Mouse (Mus musculus) forebrain, embryonic 16.5 days (tissue): ENCODE results near the gene Sorbs1. TPM values are rescaled to one million over a fixed set of nuclear protein-coding genes. Genes with fewer than 3 reads are reported as not detected.

ENCODE experiments used
- ATAC-seq: fragments of 200-750 bp; cut with Nextera tagmentation; 2 replicates; pipeline ENCODE4 v1.8.0; 2017; ENCODE audit warnings: mild to moderate bottlenecking, moderate library complexity
- H3K27ac ChIP-seq: fragments of 300-500 bp; sonication (generic); 2 replicates; pipeline ENCODE4 v1.5.1; 2014; ENCODE audit warnings: low read length, control low read depth
- H3K27me3 ChIP-seq: fragments of 300-500 bp; sonication (generic); replicated peaks from 2 replicates; pipeline ENCODE4 v1.6.1; 2014; ENCODE audit warnings: low read length; ENCODE audit not compliant: control insufficient read depth, insufficient read depth
- H3K36me3 ChIP-seq: fragments of 300-500 bp; sonication (generic); 2 replicates; pipeline ENCODE4 v1.6.1; 2014; ENCODE audit not compliant: control insufficient read depth, insufficient read depth
- H3K4me1 ChIP-seq: fragments of 300-500 bp; sonication (generic); replicated peaks from 2 replicates; pipeline ENCODE4 v1.6.1; 2014; ENCODE audit warnings: low read length; ENCODE audit not compliant: control insufficient read depth, insufficient read depth
- H3K4me2 ChIP-seq: fragments of 300-500 bp; sonication (generic); 2 replicates; pipeline ENCODE4 v1.6.1; 2014; ENCODE audit warnings: mild to moderate bottlenecking, low read length, control low read depth
- H3K4me3 ChIP-seq: fragments of 300-500 bp; sonication (generic); replicated peaks from 2 replicates; pipeline ENCODE4 v1.5.1; 2014; ENCODE audit warnings: mild to moderate bottlenecking, low read length, control low read depth
- H3K9ac ChIP-seq: fragments of 300-500 bp; sonication (generic); replicated peaks from 2 replicates; pipeline ENCODE4 v1.6.1; 2014; ENCODE audit warnings: low read depth, low read length, control low read depth
- H3K9me3 ChIP-seq: fragments of 300-500 bp; sonication (generic); 2 replicates; pipeline ENCODE4 v1.6.1; 2016; ENCODE audit warnings: low read length; ENCODE audit not compliant: control insufficient read depth
- WGBS: fragments of 180-500 bp; shearing (Covaris S2); extraction: QIAGEN DNeasy Blood & Tissue Kit; methylation state at CpG from one replicate; pipeline ENCODE4 v1.1.7; 2014; 5-methylcytosine and 5-hydroxymethylcytosine counted together
- polyA plus RNA-seq: library from polyadenylated mRNA; unstranded; fragments of >200 nt; fragmentation: Nextera tagmentation; extraction: Ambion mirVana; gene quantifications from 2 replicates; pipeline ENCODE4 v1.2.1, GENCODE M21; 2015

Gene Sorbs1
- polyA plus RNA-seq, 1 experiment from 2014 or later = 128 TPM

DNA sequence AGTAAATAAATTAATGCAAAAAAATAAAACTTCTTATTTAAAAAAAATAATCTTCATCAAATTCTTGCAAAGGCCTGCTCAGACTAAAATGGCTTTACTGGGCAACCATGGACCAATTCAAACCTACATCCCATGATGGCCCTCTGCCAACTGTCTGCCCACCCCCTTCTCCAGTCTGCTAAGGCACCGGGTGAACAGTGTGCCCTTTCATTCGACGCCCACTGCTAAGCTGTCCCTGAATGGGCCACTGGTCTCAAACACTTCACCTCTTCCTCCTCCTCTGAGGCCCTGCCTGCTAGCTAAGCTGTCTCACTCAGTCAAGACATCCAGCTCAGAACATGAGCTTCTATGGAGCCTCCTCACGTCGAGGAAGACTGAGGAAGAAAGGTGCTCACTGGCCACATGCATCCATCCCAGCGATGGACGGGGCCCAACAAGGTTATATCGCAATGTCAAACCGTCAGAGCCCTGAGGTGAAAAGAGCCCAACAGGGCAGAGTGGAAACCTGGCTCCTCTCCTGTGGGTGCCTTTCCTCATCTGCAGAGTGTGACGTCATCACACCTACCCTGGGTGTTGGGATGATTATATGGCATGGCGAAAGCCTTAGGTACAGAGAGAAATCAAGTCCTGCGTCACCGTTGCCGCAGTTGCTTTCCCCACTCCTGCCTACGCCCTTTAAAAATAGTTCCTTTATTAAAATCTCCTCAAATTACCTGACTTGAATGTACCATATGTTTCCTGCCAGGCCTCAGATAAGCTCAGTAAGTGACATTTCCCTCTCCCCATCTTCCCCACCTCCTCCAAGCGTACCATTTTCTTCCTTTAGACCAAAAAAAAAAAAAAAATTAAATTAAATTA is 87.2 kb downstream of the Sorbs1 start:
- no peaks in the 10 kb centered on the region for H3K9me3 ChIP-seq
- no peak overlapping the region for H3K9ac ChIP-seq
- ATAC-seq = peak; percentile 79
- no peaks in the 10 kb centered on the region for H3K27me3 ChIP-seq
- no peak overlapping the region for H3K4me3 ChIP-seq
- H3K36me3 ChIP-seq = no peaks in the 10 kb centered on the region
- H3K27ac ChIP-seq = no peak overlapping the region
- WGBS = 69% methylated on average over 16 of the region's 16 CpGs
- H3K4me1 ChIP-seq = no peaks in the 10 kb centered on the region
- no peak overlapping the region for H3K4me2 ChIP-seq

- 64% methylated on average over 5 of the region's 5 CpGs for WGBS
- H3K9me3 ChIP-seq = no peaks in the 10 kb centered on the region
- ATAC-seq = no peak
- no peaks in the 10 kb centered on the region for H3K36me3 ChIP-seq
- H3K4me1 ChIP-seq = peaks cover 7% of the 10 kb centered on the region
- H3K4me2 ChIP-seq = no peak overlapping the region
- no peak overlapping the region for H3K9ac ChIP-seq
- no peak overlapping the region for H3K4me3 ChIP-seq
- H3K27me3 ChIP-seq = no peaks in the 10 kb centered on the region
- no peak overlapping the region for H3K27ac ChIP-seq
These were observed 88.3 kb downstream of the Sorbs1 start for GRCm38 (mm10) chr19:40425326-40425725.

DNA sequence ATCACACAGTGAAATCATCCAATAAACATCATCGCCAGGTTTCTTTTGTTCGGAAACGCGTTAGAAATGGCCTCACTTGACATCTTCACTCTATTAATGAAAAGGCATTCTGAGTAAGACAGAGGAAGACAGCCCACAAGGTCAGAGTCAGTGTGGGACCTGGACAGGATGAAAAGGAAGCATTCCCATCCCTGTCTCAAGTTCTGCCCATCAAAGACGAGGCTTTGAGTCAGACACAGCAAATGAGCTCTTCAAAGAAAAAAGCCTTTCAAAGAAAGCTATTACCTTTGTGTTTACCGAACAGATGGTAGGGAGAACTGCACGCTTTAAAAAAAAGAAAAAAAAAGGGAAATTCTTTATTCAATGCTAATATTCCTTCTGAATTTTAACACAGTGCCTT is 92.5 kb downstream of the Sorbs1 start:
- no peak overlapping the region for H3K9ac ChIP-seq
- H3K9me3 ChIP-seq = no peaks in the 10 kb centered on the region
- H3K4me2 ChIP-seq = no peak overlapping the region
- peaks cover 7% of the 10 kb centered on the region for H3K4me1 ChIP-seq
- ATAC-seq = peak; percentile 32
- H3K4me3 ChIP-seq = no peak overlapping the region
- H3K27me3 ChIP-seq = no peaks in the 10 kb centered on the region
- H3K27ac ChIP-seq = peak overlapping the region; percentile 83
- H3K36me3 ChIP-seq = no peaks in the 10 kb centered on the region
- 34% methylated on average over 7 of the region's 7 CpGs for WGBS

DNA sequence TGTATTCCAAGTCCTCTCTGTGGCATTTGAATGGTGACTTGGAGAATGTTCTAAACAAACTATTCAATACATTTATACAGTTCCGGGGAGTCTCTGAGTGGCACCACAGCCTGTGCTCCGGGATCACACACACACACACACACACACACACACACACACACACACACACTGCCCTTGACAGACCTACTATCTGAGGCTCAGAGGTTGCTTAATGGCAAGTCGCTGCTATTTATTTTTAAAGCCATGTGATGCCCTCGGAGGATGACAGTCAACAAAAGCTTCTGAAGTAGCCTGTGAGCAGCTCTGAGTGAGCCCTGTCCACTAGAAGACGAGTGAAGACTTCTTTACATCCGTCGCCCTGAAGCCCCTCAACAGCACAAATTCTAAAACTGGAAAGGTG is 94.3 kb downstream of the Sorbs1 start:
- H3K36me3 ChIP-seq = no peaks in the 10 kb centered on the region
- 75% methylated on average over 7 of the region's 7 CpGs for WGBS
- H3K4me2 ChIP-seq = no peak overlapping the region
- no peak overlapping the region for H3K9ac ChIP-seq
- no peaks in the 10 kb centered on the region for H3K9me3 ChIP-seq
- no peak overlapping the region for H3K4me3 ChIP-seq
- H3K27ac ChIP-seq = no peak overlapping the region
- H3K4me1 ChIP-seq = peaks cover 7% of the 10 kb centered on the region
- no peaks in the 10 kb centered on the region for H3K27me3 ChIP-seq
- no peak for ATAC-seq

- no peak overlapping the region for H3K4me2 ChIP-seq
- peaks cover 12% of the 10 kb centered on the region for H3K4me1 ChIP-seq
- ATAC-seq = no peak
- H3K9me3 ChIP-seq = no peaks in the 10 kb centered on the region
- H3K27ac ChIP-seq = no peak overlapping the region
- no peak overlapping the region for H3K4me3 ChIP-seq
- H3K36me3 ChIP-seq = no peaks in the 10 kb centered on the region
- H3K9ac ChIP-seq = no peak overlapping the region
- H3K27me3 ChIP-seq = no peaks in the 10 kb centered on the region
- WGBS = 75% methylated on average over 8 of the region's 8 CpGs
These were observed 96.3 kb downstream of the Sorbs1 start for GRCm38 (mm10) chr19:40417155-40417821.

DNA sequence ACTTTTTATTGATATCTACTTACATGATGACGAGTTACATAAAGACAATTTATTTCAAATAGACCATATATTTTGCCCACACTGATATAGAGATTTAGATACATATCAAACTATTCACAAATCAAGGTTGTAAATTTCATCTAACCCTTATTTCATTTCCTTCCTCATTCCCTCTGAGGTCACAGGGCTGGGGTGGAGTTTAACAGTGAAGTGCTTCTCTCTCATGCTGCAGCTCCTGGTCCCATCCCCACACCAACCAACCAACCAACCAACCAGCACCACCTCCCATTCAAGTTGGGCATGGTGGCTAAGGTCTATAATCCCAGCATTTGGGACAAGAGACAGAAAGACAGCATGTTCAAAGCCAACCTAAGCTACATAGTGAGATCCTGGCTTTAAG is 97.9 kb downstream of the Sorbs1 start:
- no peak for ATAC-seq
- Histone ChIP-seq H3K4me3 (no peak overlapping the region), H3K27ac (no peak overlapping the region), H3K4me2 (no peak overlapping the region), H3K36me3 (no peaks in the 10 kb centered on the region), H3K9me3 (no peaks in the 10 kb centered on the region), H3K9ac (no peak overlapping the region), H3K4me1 (peaks cover 23% of the 10 kb centered on the region), H3K27me3 (no peaks in the 10 kb centered on the region)
- 95% methylated on average over 1 of the region's 1 CpGs for WGBS

- Histone ChIP-seq H3K36me3 (no peaks in the 10 kb centered on the region), H3K9me3 (no peaks in the 10 kb centered on the region), H3K27ac (no peak overlapping the region), H3K9ac (no peak overlapping the region), H3K27me3 (no peaks in the 10 kb centered on the region), H3K4me1 (peaks cover 27% of the 10 kb centered on the region), H3K4me2 (no peak overlapping the region), H3K4me3 (no peak overlapping the region)
- 77% methylated on average over 11 of the region's 11 CpGs for WGBS
- no peak for ATAC-seq
These were observed 98.6 kb downstream of the Sorbs1 start for GRCm38 (mm10) chr19:40414798-40415475.

- Histone ChIP-seq H3K27ac (no peak overlapping the region), H3K36me3 (no peaks in the 10 kb centered on the region), H3K9me3 (no peaks in the 10 kb centered on the region), H3K4me2 (no peak overlapping the region), H3K4me1 (peaks cover 32% of the 10 kb centered on the region), H3K9ac (no peak overlapping the region), H3K27me3 (no peaks in the 10 kb centered on the region), H3K4me3 (no peak overlapping the region)
- 89% methylated on average over 6 of the region's 6 CpGs for WGBS
- ATAC-seq = no peak
These were observed 99.2 kb downstream of the Sorbs1 start for GRCm38 (mm10) chr19:40414386-40414785.

DNA sequence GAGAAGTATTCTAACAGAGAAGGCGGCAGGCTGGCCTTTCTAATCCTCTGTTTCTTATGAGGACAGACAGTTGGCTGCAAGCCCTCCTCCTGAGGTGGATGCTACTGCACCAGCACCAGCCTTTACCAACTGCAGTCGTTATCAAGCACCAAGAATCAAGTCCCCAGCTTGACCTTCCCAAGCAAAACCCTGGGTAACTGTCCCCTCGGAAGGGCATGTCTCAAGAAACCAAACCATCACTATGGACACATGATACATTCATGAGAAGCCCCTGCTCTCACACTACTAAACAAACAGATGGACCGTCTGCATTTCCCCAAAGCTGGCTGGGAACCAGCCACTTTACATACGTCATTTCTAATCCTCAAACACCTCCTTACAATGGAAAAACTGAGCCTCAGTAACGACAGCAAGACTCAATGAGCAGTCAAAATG is 102.2 kb downstream of the Sorbs1 start:
- Histone ChIP-seq H3K4me2 (no peak overlapping the region), H3K4me3 (no peak overlapping the region), H3K36me3 (no peaks in the 10 kb centered on the region), H3K4me1 (peaks cover 32% of the 10 kb centered on the region), H3K27ac (peak overlapping the region; percentile 86), H3K9me3 (no peaks in the 10 kb centered on the region), H3K9ac (no peak overlapping the region), H3K27me3 (no peaks in the 10 kb centered on the region)
- ATAC-seq = peak; percentile 83
- WGBS = 23% methylated on average over 6 of the region's 6 CpGs
